21 mouse cellular contexts compared by ENCODE assay signal in genomic region chr3:87801681-87802080, GRCm38 (mm10). TPM values are rescaled to one million over a fixed set of nuclear protein-coding genes. Genes with fewer than 3 reads are reported as not detected.
DNase-seq lines count a peak whose midpoint lies in the region; ATAC-seq and TF ChIP-seq lines count a peak whose summit lies in the region.
"Had no signal": no experiment of that assay in that cellular context is flagged by ENCODE, and none has a peak within 500 bp of the region (broad histone marks: within the 10 kb centered on the region; RNA-seq: fewer than 3 reads in every experiment).

No protein-coding gene starts in this region.

- H3K4me3 ChIP-seq in kidney, adult 2 months (ENCODE audit: insufficient read depth, low read depth, low read length): no peak overlapping the region
- H3K4me3 ChIP-seq in lung, embryonic 15.5 days: no peak overlapping the region
- H3K4me3 ChIP-seq in stomach, embryonic 16.5 days (replicated peaks; ENCODE audit: low read length): no peak overlapping the region
- H3K4me3 ChIP-seq: hindbrain, embryonic 12.5 days; limb, embryonic 12.5 days; midbrain, embryonic 10.5 days; neural tube, embryonic 13.5 days had no signal

- H3K9me3 ChIP-seq in lung, embryonic 15.5 days: no peaks in the 10 kb centered on the region
- H3K9me3 ChIP-seq in stomach, embryonic 16.5 days (replicated peaks; ENCODE audit: control insufficient read depth, low read length): no peaks in the 10 kb centered on the region
- H3K9me3 ChIP-seq: hindbrain, embryonic 12.5 days; limb, embryonic 12.5 days; midbrain, embryonic 10.5 days; neural tube, embryonic 13.5 days had no signal

- TF ChIP-seq CTCF in kidney, adult 2 months (conservative IDR thresholded peaks at IDR 0.05; ENCODE audit: insufficient read depth, insufficient read length, low read depth, low read length): no peak

- ATAC-seq in lung, embryonic 15.5 days (ENCODE audit: borderline replicate concordance, extremely low read depth, low FRiP score, low TSS enrichment): peak; percentile 25; the same call in 1 of the 2 replicates
- ATAC-seq in stomach, embryonic 16.5 days (ENCODE audit: insufficient read depth, low FRiP score): peak; percentile 34; the same call in 1 of the 2 replicates
- no peak for ATAC-seq in megakaryocyte-erythroid progenitor cell, adult 5-6 weeks (replicated peaks; ENCODE audit: low FRiP score, low TSS enrichment, poor library complexity, severe bottlenecking)

- H3K9ac ChIP-seq in lung, embryonic 15.5 days: no peak overlapping the region
- H3K9ac ChIP-seq in stomach, embryonic 16.5 days (ENCODE audit: low read length): no peak overlapping the region
- H3K9ac ChIP-seq: hindbrain, embryonic 12.5 days; limb, embryonic 12.5 days; neural tube, embryonic 13.5 days had no signal

- peaks cover 2% of the 10 kb centered on the region for H3K27me3 ChIP-seq in kidney, adult 2 months (replicated peaks; ENCODE audit: control insufficient read depth, insufficient read depth, low read length)
- H3K27me3 ChIP-seq in lung, embryonic 15.5 days: peaks cover 100% of the 10 kb centered on the region
- H3K27me3 ChIP-seq in stomach, embryonic 16.5 days (ENCODE audit: control insufficient read depth, insufficient read depth, low read length): peaks cover 66% of the 10 kb centered on the region

- peak; percentile 35 for DNase-seq in kidney, adult 2 months
- DNase-seq in kidney, adult 18-20 months: no peak
- DNase-seq in lung, postnatal 36 days: no peak
- peak; percentile 14 for DNase-seq in cerebellum, adult 8-10 months
- DNase-seq in adipocyte (ENCODE audit: low spot score): no peak
- DNase-seq: adrenal gland, postnatal 25 days; right cerebral cortex, postnatal 25 days; thymus, adult 18-20 months had no signal

- no peaks in the 10 kb centered on the region for H3K4me1 ChIP-seq in kidney, adult 2 months (ENCODE audit: control insufficient read depth, insufficient read depth, low read length)
- H3K4me1 ChIP-seq in lung, embryonic 15.5 days: peaks cover 12% of the 10 kb centered on the region
- H3K4me1 ChIP-seq in stomach, embryonic 16.5 days (ENCODE audit: control insufficient read depth, insufficient read depth, low read length): peaks cover 16% of the 10 kb centered on the region

- WGBS in kidney, adult 2 months: 53% methylated on average over 5 of the region's 5 CpGs
- 34% methylated on average over 5 of the region's 5 CpGs for WGBS in lung, embryonic 15.5 days
- 57% methylated on average over 5 of the region's 5 CpGs for WGBS in stomach, embryonic 16.5 days

- no peaks in the 10 kb centered on the region for H3K36me3 ChIP-seq in kidney, adult 2 months (ENCODE audit: control insufficient read depth, insufficient read depth, low read length)
- H3K36me3 ChIP-seq in lung, embryonic 15.5 days: no peaks in the 10 kb centered on the region
- H3K36me3 ChIP-seq in stomach, embryonic 16.5 days (ENCODE audit: control insufficient read depth, insufficient read depth, low read length): no peaks in the 10 kb centered on the region
- H3K36me3 ChIP-seq: hindbrain, embryonic 12.5 days; limb, embryonic 12.5 days; midbrain, embryonic 10.5 days; neural tube, embryonic 13.5 days had no signal

- no peak overlapping the region for H3K4me2 ChIP-seq in lung, embryonic 15.5 days
- no peak overlapping the region for H3K4me2 ChIP-seq in stomach, embryonic 16.5 days (ENCODE audit: low read depth, low read length)
- H3K4me2 ChIP-seq: hindbrain, embryonic 12.5 days; limb, embryonic 12.5 days; neural tube, embryonic 13.5 days had no signal

- no peak for TF ChIP-seq POLR2A in kidney, adult 2 months (IDR thresholded peaks at IDR 0.05; ENCODE audit: low read depth, low read length)

- no peak overlapping the region for H3K27ac ChIP-seq in kidney, adult 2 months (ENCODE audit: insufficient read depth, low read depth, low read length)
- no peak overlapping the region for H3K27ac ChIP-seq in lung, embryonic 15.5 days
- H3K27ac ChIP-seq in stomach, embryonic 16.5 days (ENCODE audit: low read length): no peak overlapping the region
- H3K27ac ChIP-seq: hindbrain, embryonic 12.5 days; limb, embryonic 12.5 days; midbrain, embryonic 10.5 days; neural tube, embryonic 13.5 days had no signal

RNA-seq across cellular contexts. Expression of gene Insrr, which starts 4.9 kb away (rescaled TPM):
- 23.9 and 27.8 TPM in 2 replicates for polyA plus RNA-seq in kidney, adult 2 months (2012; rRNA removed)
- polyA plus RNA-seq in lung, embryonic 15.5 days (2015; fragmentation: Nextera tagmentation; extraction: Ambion mirVana): 0.09 and 0.16 TPM in 2 replicates
- polyA plus RNA-seq in stomach, embryonic 16.5 days (2015; fragmentation: Nextera tagmentation; extraction: Ambion mirVana): 0.41 and 0.50 TPM in 2 replicates
- total RNA-seq in megakaryocyte-erythroid progenitor cell, adult 5-6 weeks (2014; fragmentation: Nextera tagmentation): not detected in 2 replicates
- total RNA-seq in megakaryocyte-erythroid progenitor cell, adult 5-6 weeks (2017): 0.15 TPM in 1 of 2 replicates, not detected in the other
- total RNA-seq: gastrocnemius, adult 8-10 months; heart, adult 8-10 months had no signal
- polyA plus RNA-seq: heart, embryonic 16.5 days had no signal

RNA-seq across cellular contexts. Expression of gene Ntrk1, which starts 6.7 kb away (rescaled TPM):
- polyA plus RNA-seq in kidney, adult 2 months (2012; rRNA removed): 2.5 and 4.5 TPM in 2 replicates
- 1.2 and 2.5 TPM in 2 replicates for polyA plus RNA-seq in lung, embryonic 15.5 days (2015; fragmentation: Nextera tagmentation; extraction: Ambion mirVana)
- 1.4 and 2.0 TPM in 2 replicates for polyA plus RNA-seq in stomach, embryonic 16.5 days (2015; fragmentation: Nextera tagmentation; extraction: Ambion mirVana)
- total RNA-seq in megakaryocyte-erythroid progenitor cell, adult 5-6 weeks (2014; fragmentation: Nextera tagmentation): not detected in 2 replicates
- not detected in 2 replicates for total RNA-seq in megakaryocyte-erythroid progenitor cell, adult 5-6 weeks (2017)
- total RNA-seq: gastrocnemius, adult 8-10 months had no signal

RNA-seq across cellular contexts. Expression of gene Pear1, which starts 22.4 kb away (rescaled TPM):
- polyA plus RNA-seq in kidney, adult 2 months (2012; rRNA removed): 60.5 and 71.0 TPM in 2 replicates
- 29.4 and 32.4 TPM in 2 replicates for polyA plus RNA-seq in lung, embryonic 15.5 days (2015; fragmentation: Nextera tagmentation; extraction: Ambion mirVana)
- polyA plus RNA-seq in stomach, embryonic 16.5 days (2015; fragmentation: Nextera tagmentation; extraction: Ambion mirVana): 22.6 and 25.5 TPM in 2 replicates
- 3.3 and 15.3 TPM in 2 replicates for total RNA-seq in megakaryocyte-erythroid progenitor cell, adult 5-6 weeks (2014; fragmentation: Nextera tagmentation)
- 3.2 and 4.3 TPM in 2 replicates for total RNA-seq in megakaryocyte-erythroid progenitor cell, adult 5-6 weeks (2017)

RNA-seq across cellular contexts. Expression of gene Sh2d2a, which starts 44.9 kb away (rescaled TPM):
- polyA plus RNA-seq in kidney, adult 2 months (2012; rRNA removed): 0.56 and 2.4 TPM in 2 replicates
- 0.42 and 1.0 TPM in 2 replicates for polyA plus RNA-seq in lung, embryonic 15.5 days (2015; fragmentation: Nextera tagmentation; extraction: Ambion mirVana)
- polyA plus RNA-seq in stomach, embryonic 16.5 days (2015; fragmentation: Nextera tagmentation; extraction: Ambion mirVana): 0.16 and 0.26 TPM in 2 replicates
- total RNA-seq in megakaryocyte-erythroid progenitor cell, adult 5-6 weeks (2014; fragmentation: Nextera tagmentation): 0.74 and 2.2 TPM in 2 replicates
- 5.2 TPM in 1 of 2 replicates, not detected in the other for total RNA-seq in megakaryocyte-erythroid progenitor cell, adult 5-6 weeks (2017)
- total RNA-seq: gastrocnemius, adult 8-10 months; layer of hippocampus, adult 8-10 months; left cerebral cortex, adult 8-10 months had no signal
- polyA plus RNA-seq: embryonic facial prominence, embryonic 14.5 days; hindbrain, embryonic 12.5 days; limb, embryonic 12.5 days; neural tube, embryonic 13.5 days had no signal

RNA-seq across cellular contexts. Expression of gene Lrrc71, which starts 53.3 kb away (rescaled TPM):
- polyA plus RNA-seq in kidney, adult 2 months (2012; rRNA removed): 0.20 and 0.48 TPM in 2 replicates
- polyA plus RNA-seq in lung, embryonic 15.5 days (2015; fragmentation: Nextera tagmentation; extraction: Ambion mirVana): 1.3 and 1.6 TPM in 2 replicates
- polyA plus RNA-seq in stomach, embryonic 16.5 days (2015; fragmentation: Nextera tagmentation; extraction: Ambion mirVana): 0.63 and 1.0 TPM in 2 replicates
- not detected in 2 replicates for total RNA-seq in megakaryocyte-erythroid progenitor cell, adult 5-6 weeks (2014; fragmentation: Nextera tagmentation)
- 0.23 TPM in 1 of 2 replicates, not detected in the other for total RNA-seq in megakaryocyte-erythroid progenitor cell, adult 5-6 weeks (2017)

Comparison
In these comparisons a context has a peak if more than half of its experiments do, and no peak if none do; other contexts are left out.
1. DNase-seq: peak in kidney, adult 2 months (single experiment) and cerebellum, adult 8-10 months (single experiment); none in kidney, adult 18-20 months (single experiment), lung, postnatal 36 days (single experiment) and adipocyte (single experiment).
2. RNA of gene Insrr, which starts 4.9 kb away (polyA plus RNA-seq): 23.9 to 27.8 TPM in kidney, adult 2 months; 0.41 to 0.50 TPM in stomach, embryonic 16.5 days and 0.09 to 0.16 TPM in lung, embryonic 15.5 days; every median in the first group is over 10 times any median in the second.